Mouse (Mus musculus) olfactory bulb, adult 2 months (tissue): ENCODE data around the gene Tmem202. TPM values are rescaled to one million over a fixed set of nuclear protein-coding genes. Genes with fewer than 3 reads are reported as not detected.

Experiments used
- H3K27ac ChIP-seq: fragments of 200-500 bp; 2 replicates; pipeline ENCODE4 v1.5.1; 2012; ENCODE audit warnings: low read depth, low read length; ENCODE audit not compliant: insufficient read depth
- H3K4me1 ChIP-seq: fragments of 200-500 bp; 2 replicates; pipeline ENCODE4 v1.6.1; 2012; ENCODE audit warnings: low read length; ENCODE audit not compliant: control insufficient read depth, insufficient read depth
- H3K4me3 ChIP-seq: fragments of 200-500 bp; 2 replicates; pipeline ENCODE4 v1.5.1; 2012; ENCODE audit warnings: mild to moderate bottlenecking, low read depth, low read length, moderate library complexity; ENCODE audit not compliant: insufficient read depth
- CTCF ChIP-seq: fragments of 200-500 bp; IDR thresholded peaks from 2 replicates; pipeline ENCODE4 v1.5.1; 2012; ENCODE audit warnings: low read depth, mild to moderate bottlenecking, low read length, moderate library complexity; ENCODE audit not compliant: insufficient read depth
- POLR2A ChIP-seq: fragments of 200-500 bp; IDR thresholded peaks from 2 replicates; pipeline ENCODE4 v1.6.1; 2012; ENCODE audit warnings: mild to moderate bottlenecking, low read depth, low read length, moderate library complexity; ENCODE audit not compliant: insufficient read depth
- WGBS: fragments of 180-500 bp; shearing (Covaris S2); methylation state at CpG from one replicate; pipeline ENCODE4 v1.1.7; 2018; 5-methylcytosine and 5-hydroxymethylcytosine counted together
- polyA plus RNA-seq: library from polyadenylated mRNA; stranded (reverse); fragments of >200 nt; gene quantifications from 2 replicates; pipeline ENCODE4 v1.2.4, GENCODE M21; 2012; ENCODE audit warnings: low replicate concordance; ENCODE audit not compliant: missing spikeins, insufficient read depth, insufficient read length

Gene Tmem202
- polyA plus RNA-seq, 1 experiment = not detected

DNA sequence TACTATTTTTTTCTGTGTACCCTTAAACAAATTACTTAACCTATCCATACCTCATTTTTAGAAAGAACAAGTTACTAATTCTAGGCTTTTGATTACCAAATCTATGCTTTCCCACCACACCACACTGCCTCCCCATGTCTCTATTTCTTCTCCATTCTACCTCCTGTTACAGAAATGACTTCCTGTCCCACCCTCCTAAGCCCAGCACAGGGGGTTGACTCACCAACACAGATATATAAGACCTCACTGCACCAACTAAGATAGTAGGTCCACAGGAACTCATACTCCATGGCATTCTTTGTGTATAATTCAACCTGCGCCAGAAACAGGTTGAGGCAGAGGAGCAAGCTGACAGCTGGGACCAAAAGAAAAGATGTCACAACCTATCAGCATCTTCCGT, 20.3 kb downstream of the Tmem202 start:
- no peaks in the 10 kb centered on the region for H3K4me1 ChIP-seq
- TF ChIP-seq POLR2A (no peak), CTCF (no peak)
- 89% methylated on average over 2 of the region's 2 CpGs for WGBS

DNA sequence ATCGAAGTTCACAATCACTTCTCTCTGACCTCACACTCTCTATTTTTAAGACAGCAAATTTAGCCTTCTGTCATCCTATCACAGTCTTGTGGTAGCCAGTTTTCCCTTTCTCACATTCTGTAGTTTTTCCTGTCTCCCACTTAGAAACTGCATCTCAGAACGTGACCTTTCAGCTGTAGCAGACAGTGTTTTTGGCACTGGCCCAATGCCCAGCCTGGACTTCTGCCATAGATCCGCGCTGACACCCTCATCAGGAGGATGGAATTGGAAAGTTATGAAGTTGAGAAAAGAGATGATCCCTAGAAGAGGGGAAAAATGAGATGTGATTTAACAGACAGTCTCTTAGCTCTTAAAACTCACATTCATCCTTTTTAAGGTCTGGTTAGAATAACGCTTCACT, 20.7 kb downstream of the Tmem202 start:
- TF ChIP-seq POLR2A (no peak), CTCF (no peak)
- no peak overlapping the region for H3K4me3 ChIP-seq
- 56% methylated on average over 5 of the region's 5 CpGs for WGBS
- no peak overlapping the region for H3K27ac ChIP-seq
- H3K4me1 ChIP-seq = no peaks in the 10 kb centered on the region

More for the DNA sequence above, 20.3 kb downstream of the Tmem202 start:
- no peak overlapping the region for H3K4me3 ChIP-seq
- no peak overlapping the region for H3K27ac ChIP-seq

DNA sequence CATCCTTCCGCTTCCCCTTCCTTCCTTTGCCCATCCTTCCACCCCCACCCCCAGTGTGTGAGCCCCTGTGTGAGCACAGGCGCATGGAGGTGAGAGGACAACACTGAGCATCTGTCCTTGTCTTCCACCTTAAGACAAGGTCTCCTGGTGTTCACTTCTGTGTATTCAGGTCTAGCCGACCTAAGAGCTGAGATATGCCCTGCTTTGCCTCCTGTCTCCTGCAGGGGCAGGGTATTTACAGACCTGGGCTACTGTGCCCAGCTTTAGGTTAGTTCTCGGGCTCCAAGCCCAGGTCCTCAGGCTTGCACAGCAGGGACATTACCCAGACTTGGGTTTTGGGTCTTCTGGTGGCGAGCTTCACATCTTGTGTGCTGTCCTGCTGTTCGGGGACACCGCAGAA, 22.5 kb downstream of the Tmem202 start:
- no peak overlapping the region for H3K4me3 ChIP-seq
- no peak for TF ChIP-seq POLR2A
- no peak for TF ChIP-seq CTCF
- no peak overlapping the region for H3K27ac ChIP-seq
- WGBS = 69% methylated on average over 7 of the region's 7 CpGs
- H3K4me1 ChIP-seq = no peaks in the 10 kb centered on the region

- WGBS = 80% methylated on average over 3 of the region's 3 CpGs
- TF ChIP-seq CTCF (no peak), POLR2A (no peak)
- H3K27ac ChIP-seq = no peak overlapping the region
- no peak overlapping the region for H3K4me3 ChIP-seq
- no peaks in the 10 kb centered on the region for H3K4me1 ChIP-seq
Observed at GRCm38 (mm10) chr9:59515069-59515468, 24.6 kb downstream of the Tmem202 start.

GRCm38 (mm10) chr9:59512381-59512780, 27.3 kb downstream of the Tmem202 start:
- TF ChIP-seq CTCF (no peak), POLR2A (no peak)

DNA sequence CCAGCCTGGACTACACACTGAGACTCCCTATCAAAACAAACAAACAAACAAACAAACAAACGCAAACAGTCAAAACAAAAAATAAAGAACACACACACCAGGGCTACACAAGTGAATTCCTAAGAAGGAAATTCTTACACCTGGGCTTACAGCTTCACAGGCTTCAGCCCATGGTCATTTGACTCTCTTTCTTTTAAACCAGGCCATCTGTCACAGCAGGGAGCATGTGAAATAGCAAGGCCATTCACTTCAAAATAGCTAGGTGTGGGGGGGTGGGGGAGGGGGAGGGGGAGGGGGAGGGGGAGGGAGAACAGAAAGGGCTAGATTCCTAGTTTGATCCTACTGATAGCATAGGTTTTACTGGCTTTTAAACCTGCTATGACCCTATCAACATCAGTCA, 31.5 kb downstream of the Tmem202 start:
- Histone ChIP-seq H3K27ac (no peak overlapping the region), H3K4me3 (no peak overlapping the region), H3K4me1 (no peaks in the 10 kb centered on the region)
- TF ChIP-seq CTCF (no peak), POLR2A (no peak)
- WGBS = 67% methylated on average over 1 of the region's 1 CpGs

More at GRCm38 (mm10) chr9:59512381-59512780, 27.3 kb downstream of the Tmem202 start:
- H3K4me1 ChIP-seq = no peaks in the 10 kb centered on the region
- H3K27ac ChIP-seq = no peak overlapping the region
- 64% methylated on average over 4 of the region's 4 CpGs for WGBS
- H3K4me3 ChIP-seq = no peak overlapping the region

DNA sequence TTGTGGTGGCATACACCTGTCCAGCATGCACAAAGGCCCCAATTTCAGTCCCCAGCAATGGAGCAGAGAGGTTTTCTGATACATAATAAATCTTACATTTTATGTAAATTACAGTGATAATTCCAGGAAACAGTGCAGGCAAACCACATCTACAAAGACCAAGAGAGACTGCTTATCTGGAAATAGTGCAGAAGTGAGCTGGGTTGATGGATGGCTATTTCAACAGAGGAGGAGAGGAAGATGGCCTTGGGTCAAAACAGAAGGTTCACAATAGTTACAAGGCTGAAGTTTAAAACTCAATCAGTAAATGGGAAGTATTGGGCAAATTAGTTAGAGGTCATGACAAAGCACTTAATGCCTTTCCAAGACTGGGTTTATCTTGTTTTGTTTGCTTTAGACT, 52.3 kb downstream of the Tmem202 start:
- Histone ChIP-seq H3K4me1 (no peaks in the 10 kb centered on the region), H3K27ac (no peak overlapping the region)
- TF ChIP-seq CTCF = no peak
- TF ChIP-seq POLR2A = no peak

DNA sequence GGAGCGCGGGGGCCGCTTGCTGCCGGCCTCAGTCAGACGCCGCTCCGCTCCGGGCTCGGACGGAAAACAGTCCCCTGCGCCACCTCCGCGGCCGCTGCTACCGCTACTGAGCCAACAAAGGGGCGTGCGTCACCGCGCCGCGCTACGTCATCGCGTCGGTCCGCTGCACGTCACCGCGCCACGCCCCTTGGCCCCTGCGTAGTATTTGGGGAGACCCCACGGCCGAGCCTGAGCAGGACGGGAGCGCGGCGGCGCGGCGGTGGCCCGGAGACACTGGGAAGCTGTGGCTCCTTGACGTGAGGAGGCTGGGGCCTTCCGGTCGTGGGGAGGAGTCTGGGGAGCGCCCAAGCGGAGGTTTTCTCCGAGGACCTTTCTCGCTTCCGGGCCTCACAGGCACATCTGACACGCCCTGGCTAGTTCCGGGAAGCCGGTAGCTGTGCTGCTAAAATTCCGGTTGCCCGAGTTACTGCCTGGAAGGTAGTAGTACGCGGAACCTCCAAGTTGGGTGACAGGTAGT, 53.0 kb downstream of the Tmem202 start, which contains the start of gene Arih1:
Gene Arih1, minus strand, starts transcription at position 70 of the 517 bp plus-strand sequence.
- H3K4me3 ChIP-seq = peak within 1 kb of the TSS; percentile 72
- WGBS = under 1% methylated on average over 49 of the region's 56 CpGs
- peak within 1 kb of the TSS; percentile 83 for H3K27ac ChIP-seq
- no peaks in the 10 kb centered on the region for H3K4me1 ChIP-seq
- TF ChIP-seq CTCF (no peak), POLR2A (peak; percentile 94)

More for the DNA sequence above, 52.3 kb downstream of the Tmem202 start:
- H3K4me3 ChIP-seq = no peak overlapping the region

DNA sequence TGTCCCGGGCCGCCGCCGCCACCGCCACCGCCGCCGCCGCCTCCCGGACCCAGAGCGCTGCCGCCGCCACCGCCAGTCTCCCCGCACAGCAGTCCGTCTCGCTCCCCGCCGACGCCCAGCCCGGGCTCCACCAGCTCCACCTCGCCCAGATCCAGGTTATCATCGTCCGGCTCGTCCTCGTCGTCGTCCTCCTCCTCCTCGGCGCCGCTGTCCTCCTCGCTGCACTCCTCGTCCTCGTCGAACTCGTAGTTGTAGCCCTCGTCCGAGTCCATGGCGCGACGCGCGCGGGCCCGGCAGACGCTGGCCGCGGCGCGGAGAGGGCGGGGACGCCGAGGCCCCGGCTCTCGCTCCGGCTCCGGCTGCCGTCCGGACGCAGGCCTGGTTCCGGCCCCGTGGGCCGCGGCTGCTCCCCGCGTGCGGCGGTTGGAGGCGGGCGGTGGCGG, 53.5 kb downstream of the Tmem202 start:
- WGBS = 1% methylated on average over 69 of the region's 71 CpGs
- peak overlapping the region; percentile 72 for H3K4me3 ChIP-seq
- TF ChIP-seq CTCF (no peak), POLR2A (no peak)
- peak overlapping the region; percentile 83 for H3K27ac ChIP-seq
- H3K4me1 ChIP-seq = no peaks in the 10 kb centered on the region
